Mouse (Mus musculus): Measurements from ENCODE around the gene Zfp941. TPM values are rescaled to one million over a fixed set of nuclear protein-coding genes. Genes with fewer than 3 reads are reported as not detected.
"Not testable (repeated sequence)": the region's sequence is repeated elsewhere in the genome, so short reads cannot be mapped to it uniquely, and the experiment has no call there.

Zfp941 gene
- total and polyA plus RNA-seq, 2 experiments from 2014 or later: 0.11 to 0.45 TPM

DNA sequence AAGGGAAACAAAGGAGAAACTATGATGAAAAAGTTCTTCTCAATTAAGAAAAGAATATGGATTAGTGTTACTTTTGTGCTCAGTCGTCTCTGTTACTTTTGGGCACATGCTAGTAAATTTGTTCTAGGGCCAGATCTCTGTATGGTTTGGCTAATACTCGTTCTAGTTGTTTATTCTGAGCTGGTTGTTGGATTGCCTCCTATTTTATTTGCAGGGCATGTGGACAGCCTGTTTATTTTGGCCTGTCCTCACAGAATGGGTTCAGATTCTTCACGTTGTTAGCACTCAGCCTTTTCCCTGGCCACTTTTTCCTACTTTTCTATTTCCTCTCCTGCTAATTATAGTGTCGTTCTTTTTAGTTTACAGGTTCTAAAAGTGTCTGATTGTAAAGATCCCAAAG, 28.4 kb downstream of the Zfp941 start:
- Histone ChIP-seq H3K9me3 (replicated peaks; ENCODE audit: control insufficient read depth, low read length) (0 out of 2 replicates have a peak, but pooled peaks cover 4% of the 10 kb centered on the region), H3K9ac (replicated peaks; ENCODE audit: low read depth, low read length) (no peak overlapping the region), H3K4me2 (ENCODE audit: low read depth, low read length) (no peak overlapping the region), H3K27me3 (ENCODE audit: control insufficient read depth, insufficient read depth, low read length) (no peaks in the 10 kb centered on the region), H3K4me3 (ENCODE audit: low read depth, low read length) (no peak overlapping the region), H3K4me1 (ENCODE audit: control insufficient read depth, insufficient read depth) (no peaks in the 10 kb centered on the region), H3K36me3 (replicated peaks; ENCODE audit: control insufficient read depth, insufficient read depth, low read length) (no peaks in the 10 kb centered on the region), H3K27ac (ENCODE audit: low read depth) (no peak overlapping the region)
- 41% methylated on average over 4 of the region's 4 CpGs for WGBS
- no peak for DNase-seq (ENCODE audit: low spot score)
- ATAC-seq (ENCODE audit: insufficient read depth, low read depth): no peak
- TF ChIP-seq CTCF (IDR thresholded peaks at IDR 0.05; ENCODE audit: low read depth): no peak
- TF ChIP-seq EP300 (IDR thresholded peaks at IDR 0.05; ENCODE audit: low read depth): no peak

DNA sequence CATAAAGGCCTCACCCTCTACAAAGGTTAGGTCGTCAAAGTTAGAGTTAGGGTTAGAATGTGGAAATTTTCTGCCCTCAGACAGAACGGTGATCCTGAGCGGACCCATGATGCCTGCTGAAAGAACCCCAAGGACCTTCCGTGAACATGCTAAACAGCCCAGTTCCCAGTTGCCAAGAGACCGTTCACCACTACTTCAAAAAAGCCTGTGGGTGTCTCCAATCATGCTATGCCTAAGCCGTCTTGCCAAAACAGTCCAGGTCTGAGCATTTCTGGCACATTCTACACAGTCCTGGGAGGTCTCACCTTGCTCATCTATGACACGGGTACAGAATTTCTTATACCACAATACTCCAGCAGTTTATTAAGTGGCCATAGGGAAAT, 33.9 kb downstream of the Zfp941 start:
- no peaks in the 10 kb centered on the region for H3K4me1 ChIP-seq (ENCODE audit: control insufficient read depth, insufficient read depth)
- H3K9ac ChIP-seq (replicated peaks; ENCODE audit: low read depth, low read length): no peak overlapping the region
- ATAC-seq (ENCODE audit: insufficient read depth, low read depth): no peak
- H3K4me2 ChIP-seq (ENCODE audit: low read depth, low read length): no peak overlapping the region
- no peaks in the 10 kb centered on the region for H3K36me3 ChIP-seq (replicated peaks; ENCODE audit: control insufficient read depth, insufficient read depth, low read length)
- no peak overlapping the region for H3K27ac ChIP-seq (ENCODE audit: low read depth)
- WGBS: 80% methylated on average over 7 of the region's 7 CpGs
- TF ChIP-seq CTCF (IDR thresholded peaks at IDR 0.05; ENCODE audit: low read depth) (no peak), EP300 (IDR thresholded peaks at IDR 0.05; ENCODE audit: low read depth) (no peak)
- no peaks in the 10 kb centered on the region for H3K27me3 ChIP-seq (ENCODE audit: control insufficient read depth, insufficient read depth, low read length)
- no peak overlapping the region for H3K4me3 ChIP-seq (ENCODE audit: low read depth, low read length)
- no peak for DNase-seq (ENCODE audit: low spot score)
- 0 out of 2 replicates have a peak, but pooled peaks cover 4% of the 10 kb centered on the region for H3K9me3 ChIP-seq (replicated peaks; ENCODE audit: control insufficient read depth, low read length)

DNA sequence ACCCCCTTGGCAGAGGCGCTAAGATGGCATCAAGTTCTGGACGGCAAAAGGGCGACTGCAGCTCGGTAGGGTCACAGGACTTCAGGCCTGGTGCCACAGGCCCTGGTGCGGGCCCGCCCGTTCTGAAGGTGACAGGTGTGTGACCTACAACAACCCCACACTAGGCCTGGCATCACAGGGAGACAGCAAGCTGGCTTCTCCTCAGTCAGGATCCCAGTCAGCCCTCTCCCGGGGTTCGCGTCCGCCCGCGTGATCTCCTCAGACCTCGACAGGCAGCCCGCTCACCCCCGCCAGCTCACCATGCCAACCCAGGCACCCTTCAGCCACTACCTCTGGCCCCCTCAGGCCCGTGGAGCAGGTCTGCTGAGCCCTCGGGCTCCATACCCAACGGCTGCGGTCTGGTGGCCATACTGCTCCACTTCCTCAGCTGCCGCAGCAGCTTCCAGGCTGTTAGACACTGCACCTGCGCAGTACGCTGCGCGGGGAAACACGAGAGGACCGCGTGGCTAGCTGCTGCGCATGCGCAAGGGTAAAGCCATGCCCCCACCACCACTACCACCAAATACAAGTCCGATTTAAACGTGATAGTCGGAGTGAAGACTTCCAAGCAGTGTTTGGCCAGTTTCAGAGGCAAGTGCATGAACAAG, 34.4 kb downstream of the Zfp941 start, which contains the start of gene Syce1:
Gene Syce1, minus strand, starts transcription at position 447 of the 647 bp plus-strand sequence.
- H3K4me2 ChIP-seq (ENCODE audit: low read depth, low read length): no peak within 1 kb of the TSS
- H3K9ac ChIP-seq (replicated peaks; ENCODE audit: low read depth, low read length): no peak within 1 kb of the TSS
- no peaks in the 10 kb centered on the region for H3K36me3 ChIP-seq (replicated peaks; ENCODE audit: control insufficient read depth, insufficient read depth, low read length)
- 74% methylated on average over 32 of the region's 33 CpGs for WGBS
- H3K4me3 ChIP-seq (ENCODE audit: low read depth, low read length): no peak within 1 kb of the TSS
- ATAC-seq (ENCODE audit: insufficient read depth, low read depth): no peak
- H3K9me3 ChIP-seq (replicated peaks; ENCODE audit: control insufficient read depth, low read length): 0 out of 2 replicates have a peak, but pooled peaks cover 4% of the 10 kb centered on the region
- DNase-seq (ENCODE audit: low spot score): no peak
- H3K27ac ChIP-seq (ENCODE audit: low read depth): no peak within 1 kb of the TSS
- TF ChIP-seq CTCF (IDR thresholded peaks at IDR 0.05; ENCODE audit: low read depth): no peak
- no peak for TF ChIP-seq EP300 (IDR thresholded peaks at IDR 0.05; ENCODE audit: low read depth)
- no peaks in the 10 kb centered on the region for H3K27me3 ChIP-seq (ENCODE audit: control insufficient read depth, insufficient read depth, low read length)
- H3K4me1 ChIP-seq (ENCODE audit: control insufficient read depth, insufficient read depth): no peaks in the 10 kb centered on the region

DNA sequence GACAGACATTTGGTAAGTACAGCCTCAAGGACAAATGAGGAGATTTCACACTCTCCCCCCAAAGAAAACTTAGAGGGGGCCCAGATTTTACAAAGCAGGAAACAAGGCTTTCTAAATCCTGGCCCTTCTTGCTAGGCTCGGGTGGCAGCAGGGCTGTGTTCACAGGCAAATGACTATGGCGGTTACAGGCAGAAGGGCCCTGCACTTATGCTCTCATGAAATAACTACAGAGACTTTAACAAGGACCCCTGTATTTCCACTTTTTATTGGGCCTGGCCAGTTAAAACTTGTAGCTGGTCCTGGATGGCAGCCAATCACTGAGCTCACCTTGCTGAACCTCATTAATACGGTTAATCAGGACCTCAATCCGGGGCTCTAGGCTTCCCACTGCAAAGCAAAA, 41.4 kb downstream of the Zfp941 start:
- DNase-seq (ENCODE audit: low spot score) (no peak), ATAC-seq (ENCODE audit: insufficient read depth, low read depth) (no peak)
- Histone ChIP-seq H3K36me3 (replicated peaks; ENCODE audit: control insufficient read depth, insufficient read depth, low read length) (no peaks in the 10 kb centered on the region), H3K27me3 (ENCODE audit: control insufficient read depth, insufficient read depth, low read length) (no peaks in the 10 kb centered on the region), H3K9ac (replicated peaks; ENCODE audit: low read depth, low read length) (no peak overlapping the region), H3K27ac (ENCODE audit: low read depth) (no peak overlapping the region), H3K9me3 (replicated peaks; ENCODE audit: control insufficient read depth, low read length) (no peaks in the 10 kb centered on the region), H3K4me1 (ENCODE audit: control insufficient read depth, insufficient read depth) (no peaks in the 10 kb centered on the region), H3K4me3 (ENCODE audit: low read depth, low read length) (no peak overlapping the region), H3K4me2 (ENCODE audit: low read depth, low read length) (no peak overlapping the region)
- 68% methylated on average over 4 of the region's 4 CpGs for WGBS
- TF ChIP-seq CTCF (IDR thresholded peaks at IDR 0.05; ENCODE audit: low read depth): no peak
- no peak for TF ChIP-seq EP300 (IDR thresholded peaks at IDR 0.05; ENCODE audit: low read depth)

DNA sequence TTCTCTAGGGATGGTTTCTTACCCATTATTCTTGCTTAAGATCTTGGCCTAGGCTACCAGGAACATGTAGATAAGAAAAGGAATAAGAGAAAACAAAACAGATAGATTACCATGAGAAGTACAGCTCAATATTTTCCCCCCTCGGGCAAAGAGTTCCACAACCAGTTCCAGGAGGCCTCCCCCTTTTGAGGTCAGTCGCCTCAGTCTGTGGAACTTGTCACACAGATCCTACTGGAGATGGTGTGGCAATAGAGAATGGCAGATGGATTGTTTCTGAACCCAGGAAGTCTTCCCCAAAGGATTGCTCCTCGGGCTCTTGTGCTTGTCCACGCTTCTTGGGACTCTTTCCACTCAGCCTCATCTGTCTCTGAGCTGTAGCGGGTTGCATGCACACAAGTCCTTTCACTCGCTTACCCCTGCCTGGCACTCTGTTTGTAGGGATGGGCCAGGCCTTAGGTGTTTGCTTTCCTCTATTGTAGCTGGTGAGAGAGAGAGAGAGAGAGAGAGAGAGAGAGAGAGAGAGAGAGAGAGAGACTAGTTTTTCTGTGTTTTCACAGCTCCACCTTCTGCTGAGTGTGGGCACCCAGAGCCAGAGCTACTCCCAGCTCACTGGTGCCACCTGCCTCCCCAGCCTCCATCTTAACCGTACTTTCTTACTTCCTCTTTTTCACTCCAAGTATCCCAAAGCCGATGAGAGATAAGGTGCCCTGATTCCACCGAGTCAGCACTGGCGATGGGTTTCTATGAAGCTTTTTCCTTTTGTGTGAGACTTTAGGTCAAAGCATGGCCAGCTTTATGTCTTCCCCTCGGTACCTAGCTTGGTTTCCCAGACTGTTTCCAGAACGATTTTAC, 55.9 kb downstream of the Zfp941 start:
- no peak for DNase-seq (ENCODE audit: low spot score)
- no peak overlapping the region for H3K4me2 ChIP-seq (ENCODE audit: low read depth, low read length)
- H3K27ac ChIP-seq (ENCODE audit: low read depth): no peak overlapping the region
- ATAC-seq (ENCODE audit: insufficient read depth, low read depth): no peak
- TF ChIP-seq CTCF (IDR thresholded peaks at IDR 0.05; ENCODE audit: low read depth) (no peak), EP300 (IDR thresholded peaks at IDR 0.05; ENCODE audit: low read depth) (no peak)
- WGBS: 57% methylated on average over 12 of the region's 12 CpGs
- H3K9me3 ChIP-seq (replicated peaks; ENCODE audit: control insufficient read depth, low read length): no peaks in the 10 kb centered on the region
- H3K4me1 ChIP-seq (ENCODE audit: control insufficient read depth, insufficient read depth): no peaks in the 10 kb centered on the region
- no peak overlapping the region for H3K9ac ChIP-seq (replicated peaks; ENCODE audit: low read depth, low read length)
- no peaks in the 10 kb centered on the region for H3K27me3 ChIP-seq (ENCODE audit: control insufficient read depth, insufficient read depth, low read length)
- no peak overlapping the region for H3K4me3 ChIP-seq (ENCODE audit: low read depth, low read length)
- no peaks in the 10 kb centered on the region for H3K36me3 ChIP-seq (replicated peaks; ENCODE audit: control insufficient read depth, insufficient read depth, low read length)

DNA sequence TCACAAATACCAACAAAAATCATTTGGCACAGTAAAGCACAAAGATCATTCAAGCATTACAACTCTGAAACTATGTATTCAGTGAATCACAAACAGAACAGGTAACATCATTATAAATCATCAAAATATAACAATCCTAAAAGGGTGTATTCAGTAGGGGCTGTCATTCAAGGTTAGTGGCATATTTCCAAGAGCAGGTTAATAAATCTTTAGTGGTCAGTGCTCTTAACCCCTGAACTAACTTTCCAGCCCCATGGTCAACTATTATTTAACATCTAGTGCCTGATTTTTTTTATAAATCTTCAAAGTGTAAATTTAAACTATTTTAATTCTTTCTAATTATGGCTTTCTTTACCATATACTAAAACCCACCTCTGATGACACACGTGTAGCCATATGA, 56.6 kb downstream of the Zfp941 start:
- H3K4me1 ChIP-seq (ENCODE audit: control insufficient read depth, insufficient read depth); H3K36me3 ChIP-seq (replicated peaks; ENCODE audit: control insufficient read depth, insufficient read depth, low read length); ATAC-seq (ENCODE audit: insufficient read depth, low read depth); H3K27ac ChIP-seq (ENCODE audit: low read depth); H3K27me3 ChIP-seq (ENCODE audit: control insufficient read depth, insufficient read depth, low read length); H3K4me2 ChIP-seq (ENCODE audit: low read depth, low read length); H3K9ac ChIP-seq (replicated peaks; ENCODE audit: low read depth, low read length); H3K9me3 ChIP-seq (replicated peaks; ENCODE audit: control insufficient read depth, low read length); DNase-seq (ENCODE audit: low spot score); H3K4me3 ChIP-seq (ENCODE audit: low read depth, low read length): not testable (repeated sequence)
- WGBS: 47% methylated on average over 1 of the region's 1 CpGs

Measured in heart, postnatal 0 days (tissue).